Mouse (Mus musculus) Patski (cell line): Measurements from ENCODE around the gene Spz1. TPM values are rescaled to one million over a fixed set of nuclear protein-coding genes. Genes with fewer than 3 reads are reported as not detected.
"Not testable (repeated sequence)": the region's sequence is repeated elsewhere in the genome, so short reads cannot be mapped to it uniquely, and the experiment has no call there.

Source experiments
- ATAC-seq: fragments of 100-300 bp; one replicate; pipeline ENCODE4 v1.8.0; 2021
- CTCF ChIA-PET: fragments of 350-600 bp; sonication (Branson Sonifier 250); formaldehyde crosslinking; loops from one replicate; lab custom pipeline; 2022; ENCODE audit warnings: inconsistent platforms; lab: Charles Lee
- POLR2A ChIA-PET: fragments of 350-600 bp; sonication (Branson Sonifier 250); formaldehyde crosslinking; loops from one replicate; lab custom pipeline; 2022; ENCODE audit warnings: antibody characterized with exemption, inconsistent platforms; lab: Charles Lee
- DNase-seq: peaks from one replicate; pipeline ENCODE4 v3.0.0-alpha.2; 2011; ENCODE audit warnings: low read depth, low spot score
- H3K27me3 ChIP-seq: fragments of 371-371 bp; one replicate; pipeline ENCODE4 v1.5.1; 2021
- CTCF ChIP-seq: fragments of 100-300 bp; IDR thresholded peaks from one replicate; pipeline ENCODE4 v1.5.1; 2021
- in situ Hi-C: fragments of 300-500 bp; cut with MboI; formaldehyde crosslinking; loops from 3 replicates; pipeline ENCODE4 v1.11.1; 2018; ENCODE audit warnings: low pct_unique_long_range_greater_than_20kb, mixed read lengths
- polyA plus RNA-seq: library from polyadenylated mRNA; unstranded; gene quantifications from one replicate; pipeline ENCODE4 v1.2.3, GENCODE M21; 2021

Gene Spz1
- not detected for polyA plus RNA-seq

GRCm38 (mm10) chr13:92576072-92576471 lies at the start of gene Spz1:
Spz1 (minus strand) TSS chr13:92576172.
- no peak for ATAC-seq
- in situ Hi-C loops, result loop anchor here (5.0 kb wide), 1 partner anchor 156 kb away; no protein-coding TSS in a partner anchor
- peaks cover 11% of the 10 kb centered on the region for H3K27me3 ChIP-seq
- no peak for TF ChIP-seq CTCF
- ChIA-PET CTCF (no interaction called here), POLR2A (no interaction called here)
- no peak for DNase-seq

- ChIA-PET POLR2A (no interaction called here), CTCF (no interaction called here)
- no peaks in the 10 kb centered on the region for H3K27me3 ChIP-seq
- DNase-seq (no peak), ATAC-seq (no peak)
- in situ Hi-C loops, result no loop called here
- TF ChIP-seq CTCF, result no peak
Observed at GRCm38 (mm10) chr13:92616459-92616858, 40.5 kb upstream of the Spz1 start.

DNA sequence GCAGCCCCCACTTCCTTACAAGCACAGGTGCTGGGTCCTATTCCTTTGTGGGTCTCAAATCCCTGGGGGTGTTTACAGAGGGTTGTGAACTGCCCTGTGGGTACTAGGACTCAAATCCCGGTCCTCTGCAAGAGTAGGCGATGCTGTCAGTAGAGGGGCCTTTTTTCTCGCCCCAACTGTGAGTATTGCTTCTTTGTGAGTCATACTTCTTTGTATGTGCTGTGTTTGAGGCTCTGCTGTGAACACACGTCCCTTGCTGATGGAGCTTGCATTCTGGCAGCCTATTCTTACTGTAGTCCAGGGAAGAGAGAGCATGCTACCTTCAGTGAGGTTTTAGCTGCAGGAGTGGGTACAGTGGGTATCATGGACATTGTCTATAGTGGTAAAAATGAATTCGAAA lies 39.2 kb upstream of the Spz1 start:
- in situ Hi-C loops, result no loop called here
- DNase-seq (no peak), ATAC-seq (no peak)
- H3K27me3 ChIP-seq, result no peaks in the 10 kb centered on the region
- ChIA-PET CTCF (interaction anchor here (1.3 kb wide), 1 partner anchor 22 kb away, joined by 3 read pairs; no protein-coding TSS in a partner anchor), POLR2A (interaction anchor here (0.7 kb wide), 1 partner anchor 67 kb away, joined by 3 read pairs; no protein-coding TSS in a partner anchor)
- TF ChIP-seq CTCF, result no peak

- DNase-seq (no peak), ATAC-seq (peak; percentile 78)
- TF ChIP-seq CTCF, result no peak
- in situ Hi-C loops, result no loop called here
- POLR2A ChIA-PET, result no interaction called here
- H3K27me3 ChIP-seq, result no peaks in the 10 kb centered on the region
- CTCF ChIA-PET, result interaction anchor here (1.0 to 1.3 kb wide), 2 partner anchors 16 to 127 kb away, joined by 3 read pairs; no protein-coding TSS in a partner anchor
Observed at GRCm38 (mm10) chr13:92613094-92613493, 37.1 kb upstream of the Spz1 start.

DNA sequence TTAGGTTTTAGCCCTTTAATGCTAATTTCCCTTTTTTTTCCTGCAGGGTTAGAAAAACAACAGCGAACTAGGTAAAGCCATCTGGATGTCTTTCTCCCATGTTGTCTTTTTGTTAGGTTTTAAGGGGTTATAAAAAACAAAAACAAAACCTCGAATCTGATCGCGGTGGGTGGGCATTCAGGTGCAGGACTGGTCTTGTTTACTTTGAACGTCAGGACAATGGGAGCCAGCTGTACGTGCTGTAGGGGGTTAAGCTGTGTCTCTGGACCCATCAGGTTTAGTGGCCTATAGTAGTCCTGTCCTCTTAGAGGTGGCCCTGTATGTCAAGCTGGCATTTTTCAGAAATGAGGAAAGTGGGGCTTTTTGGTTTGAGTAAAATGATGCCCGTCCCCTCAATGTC lies 35.9 kb upstream of the Spz1 start:
- POLR2A ChIA-PET, result interaction anchor here (0.9 to 1.5 kb wide), 2 partner anchors 28 to 64 kb away, joined by 3 to 4 read pairs; no protein-coding TSS in a partner anchor
- CTCF ChIA-PET, result interaction anchor here (1.2 to 1.3 kb wide), 2 partner anchors 17 to 32 kb away, joined by 3 read pairs; no protein-coding TSS in a partner anchor
- no peak for TF ChIP-seq CTCF
- in situ Hi-C loops, result no loop called here
- ATAC-seq (no peak), DNase-seq (no peak)
- no peaks in the 10 kb centered on the region for H3K27me3 ChIP-seq

DNA sequence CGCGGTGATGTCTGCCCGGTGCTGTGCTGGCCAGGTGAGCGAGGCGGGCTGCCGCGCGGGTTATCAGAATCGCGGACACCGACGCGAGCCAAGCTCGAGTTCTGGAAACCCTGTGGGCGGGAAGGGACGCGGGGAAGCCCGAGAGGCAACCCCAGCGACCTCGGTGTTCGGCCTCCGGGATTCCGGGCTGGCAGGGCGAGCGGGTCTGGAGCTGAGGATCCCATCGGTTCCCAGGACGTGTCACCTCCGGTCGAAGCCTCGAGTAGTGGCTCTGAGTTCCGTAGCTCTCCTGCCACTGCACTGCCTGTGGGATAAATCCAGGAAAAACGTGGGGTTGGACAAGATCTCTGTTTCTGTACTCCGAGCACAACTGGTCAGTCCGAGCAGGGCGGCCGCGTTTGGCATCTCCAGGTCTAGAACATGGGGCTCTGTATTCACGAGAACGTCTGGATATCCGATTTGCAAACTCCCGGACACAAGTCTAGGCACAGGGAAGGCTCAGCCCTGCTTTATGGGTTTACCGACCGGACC lies 35.3 kb upstream of the Spz1 start:
- no peak for DNase-seq
- POLR2A ChIA-PET, result interaction anchor here (0.6 to 1.5 kb wide), 3 partner anchors 29 to 126 kb away, joined by 3 to 4 read pairs (median 3); no protein-coding TSS in a partner anchor
- H3K27me3 ChIP-seq, result no peaks in the 10 kb centered on the region
- CTCF ChIA-PET, result interaction anchor here (1.2 kb wide), 1 partner anchor 31 kb away, joined by 3 read pairs; no protein-coding TSS in a partner anchor
- in situ Hi-C loops, result no loop called here
- no peak for TF ChIP-seq CTCF
- ATAC-seq, result peak; percentile 41

GRCm38 (mm10) chr13:92610311-92611221 lies 34.6 kb upstream of the Spz1 start, which contains the start of gene Serinc5:
Serinc5 (plus strand) TSS chr13:92611091.
- no peak for TF ChIP-seq CTCF
- in situ Hi-C loops, result no loop called here
- ATAC-seq (peak; percentile 89), DNase-seq (peak; percentile 54)
- POLR2A ChIA-PET, result interaction anchor here (0.6 to 1.5 kb wide), 3 partner anchors 30 to 127 kb away, joined by 3 to 4 read pairs (median 3); no protein-coding TSS in a partner anchor
- CTCF ChIA-PET, result interaction anchor here (1.1 to 1.2 kb wide), 2 partner anchors 30 kb away, joined by 3 to 4 read pairs; no protein-coding TSS in a partner anchor
- no peaks in the 10 kb centered on the region for H3K27me3 ChIP-seq

- TF ChIP-seq CTCF, result no peak
- in situ Hi-C loops, result no loop called here
- no peaks in the 10 kb centered on the region for H3K27me3 ChIP-seq
- ChIA-PET CTCF (interaction anchor here (1.1 kb wide), 1 partner anchor 29 kb away, joined by 4 read pairs; no protein-coding TSS in a partner anchor), POLR2A (no interaction called here)
- DNase-seq, result no peak
- ATAC-seq, result no peak
Observed at GRCm38 (mm10) chr13:92609486-92610310, 33.7 kb upstream of the Spz1 start.

DNA sequence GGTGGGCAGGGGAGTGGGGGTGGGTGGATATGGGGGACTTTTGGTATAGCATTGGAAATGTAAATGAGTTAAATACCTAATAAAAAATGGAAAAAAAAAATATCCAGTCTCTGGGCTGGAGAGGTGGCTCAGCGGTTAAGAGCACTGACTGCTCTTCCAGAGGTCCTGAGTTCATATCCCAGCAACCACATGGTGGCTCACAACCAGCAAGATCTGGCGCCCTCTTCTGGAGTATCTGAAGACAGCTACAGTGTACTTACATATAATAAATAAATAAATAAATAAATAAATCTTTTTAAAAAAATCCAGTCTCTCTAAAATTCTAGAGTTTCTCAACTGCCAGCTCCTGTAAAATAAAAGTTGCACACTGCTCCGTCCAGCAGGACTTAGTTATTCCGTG lies 29.3 kb upstream of the Spz1 start:
- POLR2A ChIA-PET, H3K27me3 ChIP-seq, DNase-seq, in situ Hi-C loops, ATAC-seq: not testable (repeated sequence)
- CTCF ChIA-PET, result interaction anchor here (1.2 kb wide), 1 partner anchor 35 kb away, joined by 3 read pairs; no protein-coding TSS in a partner anchor
